Mouse (Mus musculus): Measurements from ENCODE around the gene Wnt10a. TPM values are rescaled to one million over a fixed set of nuclear protein-coding genes. Genes with fewer than 3 reads are reported as not detected.
"Not testable (repeated sequence)": the region's sequence is repeated elsewhere in the genome, so short reads cannot be mapped to it uniquely, and the experiment has no call there.

The Wnt10a gene
- polyA plus RNA-seq, 1 experiment from 2014 or later, result 3.2 TPM

DNA sequence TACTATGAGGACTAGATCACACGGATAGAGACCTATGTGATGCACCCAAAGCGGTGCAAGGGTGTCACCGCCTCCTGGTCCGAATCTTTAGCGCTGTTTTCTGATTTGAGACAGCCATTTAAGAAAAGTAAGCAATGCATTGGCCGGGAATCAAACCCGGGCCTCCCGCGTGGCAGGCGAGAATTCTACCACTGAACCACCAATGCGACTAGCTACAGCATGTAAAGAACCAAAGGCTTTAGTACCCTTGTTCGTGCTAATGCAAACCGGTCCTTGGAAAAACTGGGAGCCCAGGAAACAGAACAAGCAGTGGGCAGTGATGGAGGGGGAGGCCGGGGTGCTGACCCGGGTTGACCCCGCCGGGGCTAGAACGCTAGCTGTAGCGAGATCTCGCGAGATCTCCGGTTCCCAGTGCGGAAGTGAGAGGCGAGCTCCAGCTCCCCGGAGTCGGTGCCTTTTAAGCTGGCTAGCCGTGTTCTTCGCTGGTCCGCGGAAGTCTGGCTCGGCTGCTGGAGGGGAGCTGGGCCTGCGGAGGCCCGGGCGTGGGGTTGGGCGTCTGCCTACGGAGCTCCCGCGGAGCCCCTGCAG is 25.4 kb downstream of the Wnt10a start:
- Histone ChIP-seq H3K27me3 (ENCODE audit: control insufficient read depth, insufficient read depth, low read length) (no peaks in the 10 kb centered on the region), H3K27ac (ENCODE audit: low read length) (peak overlapping the region; percentile 91), H3K4me3 (replicated peaks; ENCODE audit: low read length) (peak overlapping the region; percentile 86), H3K4me1 (ENCODE audit: control insufficient read depth, insufficient read depth, low read length) (peaks cover 4% of the 10 kb centered on the region; the same call in 1 of the 2 replicates), H3K36me3 (ENCODE audit: control insufficient read depth, insufficient read depth, low read length) (no peaks in the 10 kb centered on the region), H3K9me3 (replicated peaks; ENCODE audit: control insufficient read depth, low read length) (no peaks in the 10 kb centered on the region), H3K9ac (ENCODE audit: low read length) (peak overlapping the region; percentile 94), H3K4me2 (ENCODE audit: low read depth, low read length) (peak overlapping the region; percentile 64)
- peak; percentile 90 for ATAC-seq (ENCODE audit: insufficient read depth, low FRiP score)
- 6% methylated on average over 38 of the region's 38 CpGs for WGBS

DNA sequence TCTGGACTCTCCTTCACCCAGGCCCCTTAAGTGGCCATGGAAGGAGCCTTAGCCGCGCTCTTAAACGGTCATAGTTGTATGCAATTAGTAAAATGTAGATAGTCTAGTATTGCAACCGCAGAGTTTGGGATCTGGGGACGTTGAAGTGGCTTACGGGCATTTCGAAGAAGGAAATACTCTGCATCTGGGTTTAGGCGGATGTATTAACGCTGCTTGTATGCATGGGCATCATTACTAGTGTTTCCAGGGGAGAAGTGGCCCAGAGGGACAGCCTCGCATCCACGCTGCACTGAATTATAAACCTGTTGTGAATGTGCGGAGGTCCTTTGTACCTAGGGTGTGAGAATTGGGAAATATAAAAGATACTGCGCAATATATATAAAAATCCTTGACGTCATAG is 25.9 kb downstream of the Wnt10a start:
- no peaks in the 10 kb centered on the region for H3K27me3 ChIP-seq (ENCODE audit: control insufficient read depth, insufficient read depth, low read length)
- no peak for ATAC-seq (ENCODE audit: insufficient read depth, low FRiP score)
- peak overlapping the region; percentile 64 for H3K4me2 ChIP-seq (ENCODE audit: low read depth, low read length)
- peak overlapping the region; percentile 91 for H3K27ac ChIP-seq (ENCODE audit: low read length)
- peak overlapping the region; percentile 86 for H3K4me3 ChIP-seq (replicated peaks; ENCODE audit: low read length)
- H3K36me3 ChIP-seq (ENCODE audit: control insufficient read depth, insufficient read depth, low read length), result no peaks in the 10 kb centered on the region
- peak overlapping the region; percentile 94 for H3K9ac ChIP-seq (ENCODE audit: low read length)
- peaks cover 4% of the 10 kb centered on the region; the same call in 1 of the 2 replicates for H3K4me1 ChIP-seq (ENCODE audit: control insufficient read depth, insufficient read depth, low read length)
- WGBS, result 11% methylated on average over 14 of the region's 14 CpGs
- H3K9me3 ChIP-seq (replicated peaks; ENCODE audit: control insufficient read depth, low read length), result no peaks in the 10 kb centered on the region

DNA sequence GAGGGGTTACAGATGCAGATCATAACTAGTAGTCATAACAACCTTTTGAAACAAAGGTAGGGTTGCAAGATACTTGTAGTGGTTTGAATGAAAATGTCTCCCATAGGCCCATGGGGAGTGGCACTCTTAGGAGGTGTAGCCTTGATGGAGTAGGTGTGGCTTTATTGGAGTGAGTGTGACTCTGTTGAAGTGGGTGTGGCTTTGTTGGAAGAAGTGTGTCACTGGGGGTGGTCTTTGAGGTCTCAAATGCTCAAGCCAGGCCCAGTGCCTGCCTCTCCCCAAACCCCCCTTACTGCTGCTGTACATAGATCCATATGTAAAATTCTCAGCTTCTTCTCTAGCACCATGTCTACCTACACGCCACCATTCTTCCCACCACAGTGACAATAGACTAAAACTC is 27.2 kb downstream of the Wnt10a start:
- Histone ChIP-seq H3K9me3 (replicated peaks; ENCODE audit: control insufficient read depth, low read length) (no peaks in the 10 kb centered on the region), H3K27ac (ENCODE audit: low read length) (no peak overlapping the region), H3K4me2 (ENCODE audit: low read depth, low read length) (no peak overlapping the region), H3K4me1 (ENCODE audit: control insufficient read depth, insufficient read depth, low read length) (peaks cover 4% of the 10 kb centered on the region; the same call in 1 of the 2 replicates), H3K27me3 (ENCODE audit: control insufficient read depth, insufficient read depth, low read length) (no peaks in the 10 kb centered on the region), H3K4me3 (replicated peaks; ENCODE audit: low read length) (no peak overlapping the region), H3K36me3 (ENCODE audit: control insufficient read depth, insufficient read depth, low read length) (no peaks in the 10 kb centered on the region), H3K9ac (ENCODE audit: low read length) (no peak overlapping the region)
- no peak for ATAC-seq (ENCODE audit: insufficient read depth, low FRiP score)
- WGBS, result 95% methylated on average over 1 of the region's 1 CpGs

DNA sequence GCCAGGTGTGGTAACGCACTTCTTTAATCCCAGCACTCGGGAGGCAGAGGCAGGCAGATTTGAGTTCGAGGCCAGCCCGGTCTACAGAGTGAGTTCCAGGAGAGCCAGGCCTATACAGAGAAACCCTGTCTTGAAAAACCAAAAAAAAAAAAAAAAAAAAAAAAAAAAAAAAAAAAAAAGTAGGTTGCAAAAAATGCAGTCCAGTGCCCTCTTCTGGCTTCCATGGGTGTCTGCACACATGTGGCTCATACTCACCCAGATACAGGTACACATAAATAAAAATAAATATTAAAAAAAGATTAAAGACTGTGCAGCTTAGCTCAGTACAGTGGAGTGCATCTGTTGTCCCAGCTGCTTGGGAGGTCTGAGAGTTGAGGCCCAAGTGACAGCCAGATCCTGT is 32.3 kb downstream of the Wnt10a start:
- H3K9me3 ChIP-seq (replicated peaks; ENCODE audit: control insufficient read depth, low read length); H3K4me1 ChIP-seq (ENCODE audit: control insufficient read depth, insufficient read depth, low read length); H3K4me2 ChIP-seq (ENCODE audit: low read depth, low read length); ATAC-seq (ENCODE audit: insufficient read depth, low FRiP score); H3K4me3 ChIP-seq (replicated peaks; ENCODE audit: low read length); H3K36me3 ChIP-seq (ENCODE audit: control insufficient read depth, insufficient read depth, low read length); H3K9ac ChIP-seq (ENCODE audit: low read length); H3K27ac ChIP-seq (ENCODE audit: low read length); H3K27me3 ChIP-seq (ENCODE audit: control insufficient read depth, insufficient read depth, low read length): not testable (repeated sequence)
- 96% methylated on average over 4 of the region's 4 CpGs for WGBS

DNA sequence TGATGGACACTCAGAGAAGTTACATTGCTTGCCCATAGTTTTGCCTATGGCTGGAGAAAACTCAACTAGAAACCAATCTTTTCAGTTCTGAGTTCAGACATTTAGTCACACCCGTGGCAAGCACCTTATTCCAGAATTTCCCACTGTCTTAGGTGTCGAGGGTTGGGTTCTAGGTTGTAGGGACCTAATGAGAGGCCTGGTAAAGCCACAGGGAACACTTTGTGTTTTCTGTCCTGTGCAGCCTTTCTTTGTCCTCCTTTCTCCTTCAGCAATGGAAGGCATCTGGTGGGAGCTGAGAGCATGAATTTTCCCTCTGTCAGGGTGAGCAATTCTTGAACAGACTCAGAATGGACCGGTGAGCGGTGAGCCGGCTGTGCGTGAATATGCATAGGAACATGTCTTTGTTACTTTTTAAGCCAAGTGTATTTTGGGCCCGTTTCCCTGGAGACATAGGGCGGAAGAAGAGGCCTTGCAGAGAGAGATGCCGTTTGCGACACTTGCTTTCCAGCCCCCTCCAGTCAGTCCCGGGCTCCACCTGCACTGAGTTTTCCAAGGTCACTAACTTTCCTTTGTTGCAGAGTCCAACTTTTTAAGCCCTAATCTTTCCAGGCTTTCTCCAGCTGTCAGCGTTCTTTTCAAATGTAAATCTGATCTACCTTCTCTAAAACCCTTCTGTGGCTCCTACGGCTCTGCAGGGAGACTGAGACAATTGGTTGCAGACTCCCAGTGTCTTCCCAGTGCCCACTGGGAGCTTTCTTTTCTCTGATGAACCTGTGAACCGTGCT is 33.4 kb downstream of the Wnt10a start:
- Histone ChIP-seq H3K27me3 (ENCODE audit: control insufficient read depth, insufficient read depth, low read length) (no peaks in the 10 kb centered on the region), H3K9ac (ENCODE audit: low read length) (no peak overlapping the region), H3K9me3 (replicated peaks; ENCODE audit: control insufficient read depth, low read length) (no peaks in the 10 kb centered on the region), H3K36me3 (ENCODE audit: control insufficient read depth, insufficient read depth, low read length) (no peaks in the 10 kb centered on the region), H3K27ac (ENCODE audit: low read length) (no peak overlapping the region), H3K4me2 (ENCODE audit: low read depth, low read length) (no peak overlapping the region), H3K4me3 (replicated peaks; ENCODE audit: low read length) (no peak overlapping the region), H3K4me1 (ENCODE audit: control insufficient read depth, insufficient read depth, low read length) (no peaks in the 10 kb centered on the region)
- no peak for ATAC-seq (ENCODE audit: insufficient read depth, low FRiP score)
- 32% methylated on average over 14 of the region's 14 CpGs for WGBS

DNA sequence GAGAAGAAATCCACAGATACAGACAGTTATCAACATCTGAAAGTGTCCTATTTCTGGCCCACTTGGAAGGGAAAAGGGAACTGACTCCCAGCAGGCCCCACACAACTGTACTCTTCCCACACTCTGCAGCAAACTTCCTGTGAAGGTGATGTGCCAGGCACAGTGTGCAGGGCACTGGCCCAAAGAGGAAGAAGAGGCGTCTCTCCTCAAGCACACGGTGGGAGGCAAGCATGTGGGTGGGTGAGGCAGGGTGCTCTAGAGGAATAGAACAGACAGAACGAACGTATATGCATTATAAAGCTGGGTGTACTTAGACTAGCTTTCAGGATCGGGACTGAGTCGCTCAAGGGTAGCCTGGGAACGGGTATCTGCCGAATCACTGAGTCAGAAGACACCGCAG is 38.7 kb downstream of the Wnt10a start:
- no peaks in the 10 kb centered on the region for H3K4me1 ChIP-seq (ENCODE audit: control insufficient read depth, insufficient read depth, low read length)
- ATAC-seq (ENCODE audit: insufficient read depth, low FRiP score), result no peak
- no peak overlapping the region for H3K4me3 ChIP-seq (replicated peaks; ENCODE audit: low read length)
- no peak overlapping the region for H3K27ac ChIP-seq (ENCODE audit: low read length)
- H3K36me3 ChIP-seq (ENCODE audit: control insufficient read depth, insufficient read depth, low read length), result no peaks in the 10 kb centered on the region
- no peaks in the 10 kb centered on the region for H3K9me3 ChIP-seq (replicated peaks; ENCODE audit: control insufficient read depth, low read length)
- H3K9ac ChIP-seq (ENCODE audit: low read length), result no peak overlapping the region
- H3K4me2 ChIP-seq (ENCODE audit: low read depth, low read length), result no peak overlapping the region
- no peaks in the 10 kb centered on the region; the same call in 1 of the 2 replicates for H3K27me3 ChIP-seq (ENCODE audit: control insufficient read depth, insufficient read depth, low read length)
- whole genome bisulfite sequencing, result 77% methylated on average over 9 of the region's 9 CpGs

DNA sequence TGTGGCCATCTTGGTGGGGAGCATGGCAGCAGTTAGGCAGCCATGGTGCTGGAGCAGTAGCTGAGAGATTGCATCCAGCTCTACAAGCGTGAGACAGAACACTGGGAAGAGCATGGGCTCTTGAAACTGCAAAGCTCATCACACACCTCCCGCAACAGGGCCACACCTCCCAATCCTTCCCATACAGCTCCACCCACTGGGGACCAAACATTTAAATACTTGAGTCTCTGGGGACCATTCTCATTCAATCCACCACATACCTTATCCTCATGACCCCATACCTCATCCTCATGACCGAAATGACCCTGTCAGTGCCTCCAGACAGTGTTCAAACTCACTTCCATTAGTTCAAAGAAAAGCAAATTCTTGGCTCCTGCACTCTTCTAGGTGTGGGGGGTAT is 41.9 kb downstream of the Wnt10a start:
- 80% methylated on average over 3 of the region's 3 CpGs for WGBS
- H3K4me3 ChIP-seq (replicated peaks; ENCODE audit: low read length), result no peak overlapping the region
- H3K27me3 ChIP-seq (ENCODE audit: control insufficient read depth, insufficient read depth, low read length), result no peaks in the 10 kb centered on the region; the same call in 1 of the 2 replicates
- H3K4me2 ChIP-seq (ENCODE audit: low read depth, low read length), result no peak overlapping the region
- no peaks in the 10 kb centered on the region for H3K4me1 ChIP-seq (ENCODE audit: control insufficient read depth, insufficient read depth, low read length)
- H3K27ac ChIP-seq (ENCODE audit: low read length), result no peak overlapping the region
- no peak for ATAC-seq (ENCODE audit: insufficient read depth, low FRiP score)
- H3K9me3 ChIP-seq (replicated peaks; ENCODE audit: control insufficient read depth, low read length), result no peaks in the 10 kb centered on the region
- no peak overlapping the region for H3K9ac ChIP-seq (ENCODE audit: low read length)
- H3K36me3 ChIP-seq (ENCODE audit: control insufficient read depth, insufficient read depth, low read length), result no peaks in the 10 kb centered on the region

DNA sequence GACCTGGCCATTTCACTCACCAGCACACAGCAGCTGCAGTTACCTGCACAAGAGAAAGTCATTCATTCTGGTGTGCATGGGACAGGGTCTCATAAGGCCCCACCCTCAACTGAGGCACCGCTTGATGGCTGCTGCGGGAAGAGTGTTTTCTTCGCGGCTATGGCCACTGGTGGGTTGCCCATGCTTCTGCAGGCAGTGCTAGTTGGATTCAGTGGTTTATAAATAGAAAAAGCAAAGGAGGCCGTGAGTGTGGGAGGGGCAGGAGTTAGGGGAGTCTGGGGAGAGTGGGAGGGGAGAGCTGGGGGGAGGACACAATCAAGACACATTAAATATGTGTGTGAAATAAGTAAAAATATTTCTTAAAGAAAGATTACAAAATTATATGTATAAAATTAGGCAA is 51.8 kb downstream of the Wnt10a start:
- no peaks in the 10 kb centered on the region for H3K9me3 ChIP-seq (replicated peaks; ENCODE audit: control insufficient read depth, low read length)
- 73% methylated on average over 5 of the region's 5 CpGs for WGBS
- H3K36me3 ChIP-seq (ENCODE audit: control insufficient read depth, insufficient read depth, low read length), result no peaks in the 10 kb centered on the region
- no peak overlapping the region for H3K4me3 ChIP-seq (replicated peaks; ENCODE audit: low read length)
- no peak overlapping the region for H3K9ac ChIP-seq (ENCODE audit: low read length)
- no peak overlapping the region for H3K4me2 ChIP-seq (ENCODE audit: low read depth, low read length)
- H3K4me1 ChIP-seq (ENCODE audit: control insufficient read depth, insufficient read depth, low read length), result no peaks in the 10 kb centered on the region
- no peak overlapping the region for H3K27ac ChIP-seq (ENCODE audit: low read length)
- ATAC-seq (ENCODE audit: insufficient read depth, low FRiP score), result no peak
- peaks cover 3% of the 10 kb centered on the region; the same call in 1 of the 2 replicates for H3K27me3 ChIP-seq (ENCODE audit: control insufficient read depth, insufficient read depth, low read length)

DNA sequence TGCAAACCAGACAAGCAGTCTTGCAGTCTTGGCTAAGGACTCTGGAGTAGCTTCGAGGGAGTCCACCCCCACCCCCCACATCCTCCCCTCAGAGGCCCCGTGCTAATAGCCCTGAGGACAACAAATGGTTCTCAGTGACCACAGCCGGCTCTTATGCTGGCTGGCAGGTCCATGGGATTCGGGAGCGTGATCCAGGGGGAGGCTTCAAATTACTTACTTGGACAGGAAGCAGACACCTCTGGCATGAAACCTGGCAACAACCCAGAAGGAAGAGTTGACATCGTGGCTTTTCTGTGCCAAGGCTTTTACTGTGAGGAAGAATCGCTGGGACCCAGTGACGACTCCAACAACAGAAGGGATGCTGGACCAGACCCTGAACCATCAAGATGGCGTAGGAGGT is 55.0 kb downstream of the Wnt10a start:
- no peaks in the 10 kb centered on the region for H3K9me3 ChIP-seq (replicated peaks; ENCODE audit: control insufficient read depth, low read length)
- no peaks in the 10 kb centered on the region for H3K36me3 ChIP-seq (ENCODE audit: control insufficient read depth, insufficient read depth, low read length)
- no peaks in the 10 kb centered on the region for H3K4me1 ChIP-seq (ENCODE audit: control insufficient read depth, insufficient read depth, low read length)
- H3K4me3 ChIP-seq (replicated peaks; ENCODE audit: low read length), result no peak overlapping the region
- H3K9ac ChIP-seq (ENCODE audit: low read length), result no peak overlapping the region
- no peak overlapping the region for H3K4me2 ChIP-seq (ENCODE audit: low read depth, low read length)
- 37% methylated on average over 9 of the region's 9 CpGs for WGBS
- H3K27ac ChIP-seq (ENCODE audit: low read length), result no peak overlapping the region
- peaks cover 15% of the 10 kb centered on the region for H3K27me3 ChIP-seq (ENCODE audit: control insufficient read depth, insufficient read depth, low read length)
- no peak for ATAC-seq (ENCODE audit: insufficient read depth, low FRiP score)
